Mouse (Mus musculus) erythroid progenitor cell, adult 5-6 weeks (primary cell): ENCODE data around the gene Rnf180. TPM values are rescaled to one million over a fixed set of nuclear protein-coding genes. Genes with fewer than 3 reads are reported as not detected.

Experiments used
- ATAC-seq: replicated peaks from 2 replicates; pipeline ENCODE4 v1.8.0; 2016; ENCODE audit warnings: moderate number of reproducible peaks, mild to moderate bottlenecking, moderate TSS enrichment, inconsistent platforms; ENCODE audit not compliant: poor library complexity, low FRiP score, severe bottlenecking
- total RNA-seq, 2 experiments: library from RNA; stranded (forward) in 1 of 2; stranded (reverse) in 1 of 2; fragments of 150-400 nt in 1 of 2; fragments of 186-747, 209-891 nt in 1 of 2; gene quantifications; 2 replicates each; pipeline versions ENCODE4 v1.2.3 to v1.2.4; 2015 to 2017; ENCODE audit warnings: low replicate concordance in 2 of 2

The Rnf180 gene
- total RNA-seq, 2 experiments from 2014 or later = 1.3 TPM; not detected in 1

GRCm38 (mm10) chr13:105256757-105257433, 37.7 kb downstream of the Rnf180 start:
- no peak for ATAC-seq

- no peak for ATAC-seq
Observed at GRCm38 (mm10) chr13:105250767-105251166, 43.8 kb downstream of the Rnf180 start.

DNA sequence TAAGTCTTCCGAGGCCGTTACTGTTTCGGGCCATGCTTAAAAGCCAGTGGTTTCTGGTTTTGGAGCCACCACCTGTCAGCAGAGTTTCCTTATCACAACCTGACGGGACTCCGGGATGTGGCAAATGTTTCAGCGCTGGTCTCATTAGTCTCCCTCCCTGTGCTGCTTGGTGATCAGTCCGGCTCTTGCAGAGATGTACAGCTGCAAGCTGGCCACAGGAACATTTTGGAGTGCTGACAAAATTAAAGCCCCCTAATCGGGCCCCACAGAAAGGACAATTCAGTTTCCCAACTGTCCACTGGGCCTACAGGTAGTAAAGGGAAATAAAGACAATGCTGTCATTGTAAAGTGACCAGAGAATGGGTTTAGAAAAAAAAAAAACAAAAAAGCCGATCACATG, 44.4 kb downstream of the Rnf180 start:
- no peak for ATAC-seq

DNA sequence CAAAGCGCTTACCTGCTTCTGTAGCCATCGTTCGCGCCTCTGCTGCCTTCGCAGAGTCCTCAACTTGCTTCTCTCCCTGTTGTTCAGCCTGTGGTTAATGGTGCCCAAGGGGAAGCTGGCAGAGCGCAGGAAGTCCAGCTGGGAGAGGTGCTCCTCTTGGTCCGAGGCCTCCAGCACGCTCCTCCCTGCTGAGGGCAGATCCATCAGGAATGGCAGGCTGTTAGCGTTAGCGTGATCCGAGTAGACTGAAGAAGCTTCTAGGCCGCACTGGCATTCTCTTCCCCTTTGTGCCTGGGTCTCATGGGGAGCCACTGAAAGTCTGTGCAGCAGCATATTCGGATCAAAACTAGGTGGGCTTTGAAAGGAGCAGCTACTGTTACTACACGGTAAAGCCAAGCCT, 45.0 kb downstream of the Rnf180 start:
- ATAC-seq = no peak

- no peak for ATAC-seq
Observed at GRCm38 (mm10) chr13:105247691-105248090, 46.9 kb downstream of the Rnf180 start.

GRCm38 (mm10) chr13:105240810-105241209, 53.8 kb downstream of the Rnf180 start:
- no peak for ATAC-seq

- no peak for ATAC-seq
Observed at GRCm38 (mm10) chr13:105227126-105227525, 67.5 kb downstream of the Rnf180 start.

DNA sequence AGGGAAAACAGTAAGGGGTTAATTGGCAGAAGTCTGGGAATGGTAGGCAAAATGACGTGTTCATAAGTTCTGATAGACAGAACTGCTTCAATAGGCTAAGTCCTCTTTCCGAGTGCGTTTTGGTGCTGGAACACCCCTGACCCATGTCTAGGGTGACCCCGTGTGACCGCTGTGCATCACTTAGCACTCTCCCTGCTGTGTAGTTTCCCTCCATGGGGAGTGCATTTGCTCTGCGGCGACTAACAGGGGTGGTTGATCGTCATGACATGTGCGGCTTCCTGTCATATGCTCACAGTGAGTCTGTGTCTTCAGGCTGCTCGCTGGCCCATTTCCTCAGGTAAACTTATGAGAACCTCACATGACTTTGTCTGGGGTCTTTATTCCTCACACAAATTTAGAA, 70.6 kb downstream of the Rnf180 start:
- no peak for ATAC-seq

GRCm38 (mm10) chr13:105223147-105223546, 71.5 kb downstream of the Rnf180 start:
- ATAC-seq = no peak

GRCm38 (mm10) chr13:105222016-105222725, 72.4 kb downstream of the Rnf180 start:
- no peak; the same call in 1 of the 2 replicates for ATAC-seq

GRCm38 (mm10) chr13:105210746-105211145, 83.9 kb downstream of the Rnf180 start:
- ATAC-seq = no peak

- ATAC-seq = no peak
Observed at GRCm38 (mm10) chr13:105203851-105204250, 90.8 kb downstream of the Rnf180 start.

DNA sequence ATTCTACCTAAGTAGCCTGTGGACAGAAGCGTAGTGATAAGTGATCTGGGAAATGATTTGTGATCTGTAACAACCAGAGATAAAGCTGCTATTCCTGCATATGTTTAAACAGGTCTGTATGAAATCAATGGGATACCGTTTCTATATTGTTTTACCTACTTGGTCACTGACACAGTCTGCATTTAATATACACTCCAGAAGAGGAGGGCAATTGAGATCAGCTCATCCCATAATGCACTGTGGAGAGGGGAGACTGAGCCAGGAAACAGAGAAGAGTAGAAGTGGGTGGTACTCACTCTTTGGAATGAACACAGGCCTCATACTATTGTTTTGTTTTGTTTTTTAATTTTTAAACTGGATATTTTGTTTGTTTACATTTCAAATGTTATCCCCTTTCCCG, 96.0 kb downstream of the Rnf180 start:
- ATAC-seq = no peak

DNA sequence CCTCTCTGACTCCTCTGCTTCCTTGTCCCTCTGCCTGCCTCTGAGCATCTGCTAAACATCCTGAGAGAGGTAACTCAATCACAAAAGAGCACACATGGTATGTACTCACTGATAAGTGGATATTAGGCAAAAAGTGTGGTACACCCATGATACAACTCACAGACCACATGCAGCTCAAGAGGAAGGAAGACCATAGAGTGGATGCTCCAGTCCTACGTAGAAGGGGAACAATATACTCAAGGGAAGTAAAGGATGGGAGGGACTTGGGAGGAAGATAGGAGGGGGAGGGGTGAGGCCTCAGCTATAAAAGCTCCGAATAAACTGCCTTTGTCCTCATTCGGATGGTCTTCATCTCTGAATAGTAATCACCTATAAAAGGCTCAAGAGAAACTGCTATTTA, 96.6 kb downstream of the Rnf180 start:
- no peak for ATAC-seq

DNA sequence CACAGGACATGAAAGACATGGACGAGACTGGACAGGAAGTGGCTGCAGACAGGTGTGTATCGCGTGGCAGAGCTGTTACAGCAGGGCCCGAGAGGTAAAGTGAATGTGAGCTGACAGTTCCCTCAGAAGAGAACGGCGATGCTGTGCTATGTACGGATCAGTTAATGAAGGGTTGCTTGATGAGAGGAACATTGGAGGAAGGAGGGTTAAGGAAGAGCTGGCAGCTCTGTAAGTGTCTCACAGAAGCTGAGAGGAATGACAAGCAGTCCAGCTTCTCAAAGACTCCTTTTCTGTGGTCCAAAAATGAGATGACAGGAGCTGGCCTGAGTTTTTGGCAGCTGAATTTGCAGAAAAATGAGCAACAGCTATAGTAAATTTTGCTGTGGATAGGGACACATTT, 101.0 kb downstream of the Rnf180 start:
- ATAC-seq = no peak

DNA sequence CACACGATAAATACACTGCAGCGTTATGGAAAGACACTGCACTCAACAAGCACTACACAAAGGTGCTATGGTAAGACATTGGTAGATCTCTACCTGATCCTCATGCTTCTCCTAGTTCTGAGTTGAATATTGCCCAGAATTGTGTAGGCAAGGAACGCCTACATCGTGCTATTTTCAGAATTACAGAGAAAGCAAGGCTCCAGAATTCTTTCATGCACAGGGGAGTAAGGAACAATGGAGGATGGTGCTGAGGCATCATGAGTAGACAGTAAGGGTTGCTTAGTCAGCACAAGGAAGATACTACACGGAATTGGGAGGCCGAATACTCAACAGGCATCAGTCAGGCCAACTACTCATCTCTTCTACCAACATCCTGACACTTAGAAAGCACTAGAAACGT, 105.9 kb downstream of the Rnf180 start:
- no peak for ATAC-seq

DNA sequence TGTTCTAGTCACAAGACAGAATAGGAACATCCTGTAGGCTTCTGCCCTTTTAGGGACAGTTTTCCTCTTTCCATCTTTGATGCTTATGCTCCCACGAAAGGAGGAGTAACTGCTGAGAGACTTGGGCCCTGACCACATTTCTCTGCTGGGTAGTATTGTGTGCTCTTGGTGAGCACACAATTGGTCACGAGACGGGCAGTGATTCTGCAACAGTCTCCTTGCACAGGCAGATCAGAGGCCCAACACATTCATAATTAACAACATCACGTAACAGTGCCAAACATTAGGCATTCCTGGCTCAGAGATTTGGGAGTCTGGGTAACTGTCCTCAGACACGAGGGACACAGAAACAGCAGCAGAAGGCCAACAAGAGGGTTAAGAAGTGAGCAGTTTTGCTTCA, 113.8 kb downstream of the Rnf180 start:
- ATAC-seq = no peak

GRCm38 (mm10) chr13:105165441-105165840, 129.2 kb downstream of the Rnf180 start:
- no peak for ATAC-seq

DNA sequence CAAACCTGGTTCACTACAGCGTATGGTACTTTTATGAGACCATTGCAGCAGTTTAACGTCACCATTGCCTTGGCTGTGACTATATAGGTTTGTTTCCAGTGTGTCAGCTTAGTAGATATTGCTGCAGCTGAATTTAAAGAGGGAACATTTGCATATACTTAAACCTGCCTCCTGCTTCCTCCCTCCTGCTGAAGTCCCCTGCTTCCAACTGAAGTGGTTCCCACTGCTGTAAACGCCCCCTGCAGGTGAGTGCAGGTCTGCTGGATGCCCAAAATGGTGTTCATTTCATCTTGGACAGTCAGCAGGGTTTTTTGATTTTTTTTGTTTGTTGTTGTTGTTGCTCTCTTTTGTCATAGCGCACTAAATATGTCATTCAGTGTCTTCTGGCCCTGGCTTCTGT, 140.7 kb downstream of the Rnf180 start:
- no peak for ATAC-seq

DNA sequence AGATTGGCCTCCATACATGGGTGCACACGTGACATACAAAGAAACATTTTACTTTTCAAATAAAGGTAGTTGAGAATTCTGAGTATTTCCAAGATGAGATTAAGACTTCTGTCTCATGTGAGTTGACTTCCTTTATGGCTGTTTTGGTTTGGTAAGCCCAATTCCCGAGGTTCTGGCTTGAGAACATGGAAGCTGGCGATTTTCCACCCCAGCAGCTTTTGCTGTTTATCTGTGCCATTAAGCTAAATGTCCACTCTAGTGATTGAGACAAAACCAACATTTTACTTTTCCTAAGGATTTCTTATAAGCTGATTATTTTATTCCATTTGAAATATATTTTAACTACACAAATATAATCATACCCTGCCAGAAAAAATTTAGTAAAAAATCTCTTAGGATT, 144.6 kb downstream of the Rnf180 start:
- no peak for ATAC-seq

- no peak for ATAC-seq
Observed at GRCm38 (mm10) chr13:105147795-105148418, 146.7 kb downstream of the Rnf180 start.
